Mouse (Mus musculus) lung, postnatal 0 days (tissue): ENCODE data around the gene Grin3a. TPM values are rescaled to one million over a fixed set of nuclear protein-coding genes. Genes with fewer than 3 reads are reported as not detected.

Experiments used
- ATAC-seq: fragments of 200-750 bp; cut with Nextera tagmentation; 2 replicates; pipeline ENCODE4 v1.8.0; 2017; ENCODE audit warnings: moderate library complexity
- DNase-seq: peaks from one replicate; pipeline ENCODE4 v3.0.0-alpha.2; 2016; ENCODE audit warnings: low spot score
- H3K27ac ChIP-seq: fragments of 300-500 bp; sonication (generic); 2 replicates; pipeline ENCODE4 v1.5.1; 2014; ENCODE audit warnings: antibody characterized with exemption, mild to moderate bottlenecking, low read length, mixed read lengths
- H3K27me3 ChIP-seq: fragments of 300-500 bp; sonication (generic); replicated peaks from 2 replicates; pipeline ENCODE4 v1.6.1; 2014; ENCODE audit warnings: low read length, mixed read lengths; ENCODE audit not compliant: insufficient read depth
- H3K36me3 ChIP-seq: fragments of 300-500 bp; sonication (generic); 2 replicates; pipeline ENCODE4 v1.6.1; 2014; ENCODE audit warnings: low read length, mixed read lengths; ENCODE audit not compliant: insufficient read depth
- H3K4me1 ChIP-seq: fragments of 300-500 bp; sonication (generic); 2 replicates; pipeline ENCODE4 v1.6.1; 2014; ENCODE audit warnings: antibody characterized with exemption, low read depth, low read length, mixed read lengths; ENCODE audit not compliant: insufficient read depth
- H3K4me2 ChIP-seq: fragments of 300-500 bp; sonication (generic); replicated peaks from 2 replicates; pipeline ENCODE4 v1.6.1; 2014; ENCODE audit warnings: low read depth, mild to moderate bottlenecking, low read length, moderate library complexity, mixed read lengths
- H3K4me3 ChIP-seq: fragments of 300-500 bp; sonication (generic); 2 replicates; pipeline ENCODE4 v1.5.1; 2014; ENCODE audit warnings: low read depth, low read length
- H3K9ac ChIP-seq: fragments of 300-500 bp; sonication (generic); replicated peaks from 2 replicates; pipeline ENCODE4 v1.6.1; 2014; ENCODE audit warnings: low read depth, mild to moderate bottlenecking
- H3K9me3 ChIP-seq: fragments of 300-500 bp; sonication (generic); 2 replicates; pipeline ENCODE4 v1.6.1; 2016; ENCODE audit warnings: low read length, mixed read lengths
- CTCF ChIP-seq: IDR thresholded peaks from 2 replicates; pipeline ENCODE4 v1.5.1; 2016; ENCODE audit warnings: antibody characterized with exemption, mild to moderate bottlenecking
- EP300 ChIP-seq: IDR thresholded peaks from 2 replicates; pipeline ENCODE4 v1.6.1; 2016; ENCODE audit warnings: antibody characterized with exemption, mild to moderate bottlenecking, control low read depth
- WGBS: fragments of 180-500 bp; shearing (Covaris S2); extraction: QIAGEN DNeasy Blood & Tissue Kit; methylation state at CpG from one replicate; pipeline ENCODE4 v1.1.7; 2014; 5-methylcytosine and 5-hydroxymethylcytosine counted together
- polyA plus RNA-seq: library from polyadenylated mRNA; unstranded; fragments of >200 nt; fragmentation: Nextera tagmentation; extraction: Ambion mirVana; gene quantifications from 2 replicates; pipeline ENCODE4 v1.2.1, GENCODE M21; 2015

Grin3a gene
- polyA plus RNA-seq, result 0.02 and 0.08 TPM in 2 replicates

- TF ChIP-seq CTCF, result peak; percentile 60
- no peak for TF ChIP-seq EP300
- ATAC-seq (peak; percentile 67), DNase-seq (peak; percentile 45)
- 0% methylated on average over 25 of the region's 25 CpGs for WGBS
- peak within 1 kb of the TSS; percentile 57 for H3K4me2 ChIP-seq
- no peaks in the 10 kb centered on the region for H3K9me3 ChIP-seq
- H3K36me3 ChIP-seq, result no peaks in the 10 kb centered on the region
- peaks cover 8% of the 10 kb centered on the region; the same call in 1 of the 2 replicates for H3K4me1 ChIP-seq
- H3K4me3 ChIP-seq, result peak within 1 kb of the TSS; percentile 39
- H3K9ac ChIP-seq, result no peak within 1 kb of the TSS
- no peak within 1 kb of the TSS for H3K27ac ChIP-seq
- peaks cover 18% of the 10 kb centered on the region for H3K27me3 ChIP-seq
Observed at GRCm38 (mm10) chr4:49845612-49845985, at the start of gene Grin3a. Gene Grin3a (minus strand): TSS chr4:49845744.

GRCm38 (mm10) chr4:49891835-49892301 is 46.3 kb upstream of the Grin3a start:
- Histone ChIP-seq H3K4me2 (no peak overlapping the region), H3K9me3 (no peaks in the 10 kb centered on the region), H3K36me3 (no peaks in the 10 kb centered on the region), H3K9ac (no peak overlapping the region), H3K4me3 (no peak overlapping the region), H3K27me3 (no peaks in the 10 kb centered on the region), H3K4me1 (no peaks in the 10 kb centered on the region), H3K27ac (no peak overlapping the region)
- peak; percentile 7 for DNase-seq
- 24% methylated on average over 4 of the region's 4 CpGs for WGBS
- ATAC-seq, result no peak
- TF ChIP-seq CTCF (no peak), EP300 (no peak)

GRCm38 (mm10) chr4:49877084-49877483 is 31.5 kb upstream of the Grin3a start:
- H3K9ac ChIP-seq, result no peak overlapping the region
- H3K27me3 ChIP-seq, result no peaks in the 10 kb centered on the region
- H3K27ac ChIP-seq, result no peak overlapping the region
- no peak overlapping the region for H3K4me2 ChIP-seq
- H3K9me3 ChIP-seq, result no peaks in the 10 kb centered on the region
- H3K4me3 ChIP-seq, result no peak overlapping the region
- TF ChIP-seq EP300, result no peak
- TF ChIP-seq CTCF, result no peak
- 42% methylated on average over 3 of the region's 3 CpGs for WGBS
- ATAC-seq, result no peak
- H3K36me3 ChIP-seq, result no peaks in the 10 kb centered on the region
- DNase-seq, result no peak
- H3K4me1 ChIP-seq, result no peaks in the 10 kb centered on the region

- no peak overlapping the region for H3K27ac ChIP-seq
- H3K9ac ChIP-seq, result no peak overlapping the region
- no peak for ATAC-seq
- H3K27me3 ChIP-seq, result no peaks in the 10 kb centered on the region
- no peaks in the 10 kb centered on the region for H3K9me3 ChIP-seq
- WGBS, result 65% methylated on average over 2 of the region's 2 CpGs
- TF ChIP-seq CTCF (no peak), EP300 (no peak)
- H3K4me2 ChIP-seq, result no peak overlapping the region
- DNase-seq, result no peak
- H3K36me3 ChIP-seq, result no peaks in the 10 kb centered on the region
- H3K4me3 ChIP-seq, result no peak overlapping the region
- no peaks in the 10 kb centered on the region for H3K4me1 ChIP-seq
Observed at GRCm38 (mm10) chr4:49860611-49861010, 15.1 kb upstream of the Grin3a start.

GRCm38 (mm10) chr4:49844828-49845611 is 524 bp downstream of the Grin3a start:
- ATAC-seq, result no peak
- H3K4me2 ChIP-seq, result peak overlapping the region; percentile 57
- peaks cover 18% of the 10 kb centered on the region for H3K27me3 ChIP-seq
- H3K4me3 ChIP-seq, result peak overlapping the region; percentile 39
- no peak for TF ChIP-seq EP300
- no peak for TF ChIP-seq CTCF
- H3K36me3 ChIP-seq, result no peaks in the 10 kb centered on the region
- 4% methylated on average over 57 of the region's 63 CpGs for WGBS
- peaks cover 8% of the 10 kb centered on the region; the same call in 1 of the 2 replicates for H3K4me1 ChIP-seq
- H3K9me3 ChIP-seq, result no peaks in the 10 kb centered on the region
- DNase-seq, result no peak
- no peak overlapping the region for H3K9ac ChIP-seq
- no peak overlapping the region for H3K27ac ChIP-seq

- no peak for DNase-seq
Observed at GRCm38 (mm10) chr4:49844274-49844827, 1.2 kb downstream of the Grin3a start.

More at GRCm38 (mm10) chr4:49844274-49844827, 1.2 kb downstream of the Grin3a start:
- H3K4me3 ChIP-seq, result no peak overlapping the region
- H3K9ac ChIP-seq, result no peak overlapping the region
- peaks cover 18% of the 10 kb centered on the region for H3K27me3 ChIP-seq
- no peak for ATAC-seq
- H3K27ac ChIP-seq, result no peak overlapping the region
- H3K9me3 ChIP-seq, result no peaks in the 10 kb centered on the region
- WGBS, result 6% methylated on average over 32 of the region's 33 CpGs
- H3K36me3 ChIP-seq, result no peaks in the 10 kb centered on the region
- H3K4me2 ChIP-seq, result peak overlapping the region; percentile 57
- TF ChIP-seq CTCF, result no peak
- no peak for TF ChIP-seq EP300
- peaks cover 8% of the 10 kb centered on the region; the same call in 1 of the 2 replicates for H3K4me1 ChIP-seq
